In genomic region chr3:72840641-72841040, GRCm38 (mm10) we compare ENCODE assay signal across 18 mouse cellular contexts.
"Had no signal": no experiment of that assay in that cellular context is flagged by ENCODE, and none has a peak within 500 bp of the region (broad histone marks: within the 10 kb centered on the region; RNA-seq: fewer than 3 reads in every experiment).

No protein-coding gene starts in this region.

- H3K4me2 ChIP-seq: limb, embryonic 15.5 days; liver, embryonic 11.5 days; lung, embryonic 15.5 days; midbrain, embryonic 13.5 days; neural tube, embryonic 12.5 days had no signal

- H3K9me3 ChIP-seq: limb, embryonic 15.5 days; lung, embryonic 15.5 days; megakaryocyte, embryonic 14.5 days; midbrain, embryonic 10.5 days; midbrain, embryonic 13.5 days; neural tube, embryonic 12.5 days had no signal

- H3K4me1 ChIP-seq: limb, embryonic 15.5 days; lung, embryonic 15.5 days; megakaryocyte, embryonic 14.5 days; midbrain, embryonic 10.5 days; midbrain, embryonic 13.5 days; neural tube, embryonic 12.5 days had no signal

- H3K9ac ChIP-seq: limb, embryonic 15.5 days; liver, embryonic 14.5 days; liver, postnatal 0 days; lung, embryonic 15.5 days; midbrain, embryonic 13.5 days; neural tube, embryonic 12.5 days had no signal

- H3K27me3 ChIP-seq: limb, embryonic 15.5 days; lung, embryonic 15.5 days; megakaryocyte, embryonic 14.5 days; midbrain, embryonic 13.5 days; neural tube, embryonic 12.5 days had no signal

- H3K27ac ChIP-seq: kidney, postnatal 0 days; layer of hippocampus, adult 2 months; limb, embryonic 15.5 days; liver, embryonic 14.5 days; lung, embryonic 15.5 days; midbrain, embryonic 10.5 days; midbrain, embryonic 13.5 days; neural tube, embryonic 12.5 days had no signal

- ATAC-seq: liver, postnatal 0 days; midbrain, embryonic 13.5 days had no signal

- H3K4me3 ChIP-seq: layer of hippocampus, adult 2 months; limb, embryonic 15.5 days; lung, embryonic 15.5 days; megakaryocyte, embryonic 14.5 days; midbrain, embryonic 10.5 days; midbrain, embryonic 13.5 days; neural tube, embryonic 12.5 days had no signal

- DNase-seq: kidney, adult 18-20 months; kidney, postnatal 25 days; layer of hippocampus, adult 9-11 months; liver, postnatal 0 days; lung, postnatal 10 days; lung, postnatal 36 days; thymus, adult 18-20 months; thymus, postnatal 4 days had no signal

- H3K36me3 ChIP-seq: limb, embryonic 15.5 days; lung, embryonic 15.5 days; midbrain, embryonic 10.5 days; midbrain, embryonic 13.5 days; neural tube, embryonic 12.5 days had no signal
